Mouse (Mus musculus) kidney, adult 2 months (tissue): ENCODE results near the gene Parp4.

Experiments used
- CTCF ChIP-seq: fragments of 200-500 bp; conservative IDR thresholded peaks from 2 replicates; pipeline ENCODE4 v1.5.1; 2011; ENCODE audit warnings: low read depth, mild to moderate bottlenecking, control low read depth, low read length, moderate library complexity, mixed read lengths; ENCODE audit not compliant: insufficient read depth, insufficient read length
- POLR2A ChIP-seq: fragments of 200-500 bp; IDR thresholded peaks from one replicate; pipeline ENCODE4 v1.6.1; 2011; ENCODE audit warnings: low read depth, low read length, control low read depth

DNA sequence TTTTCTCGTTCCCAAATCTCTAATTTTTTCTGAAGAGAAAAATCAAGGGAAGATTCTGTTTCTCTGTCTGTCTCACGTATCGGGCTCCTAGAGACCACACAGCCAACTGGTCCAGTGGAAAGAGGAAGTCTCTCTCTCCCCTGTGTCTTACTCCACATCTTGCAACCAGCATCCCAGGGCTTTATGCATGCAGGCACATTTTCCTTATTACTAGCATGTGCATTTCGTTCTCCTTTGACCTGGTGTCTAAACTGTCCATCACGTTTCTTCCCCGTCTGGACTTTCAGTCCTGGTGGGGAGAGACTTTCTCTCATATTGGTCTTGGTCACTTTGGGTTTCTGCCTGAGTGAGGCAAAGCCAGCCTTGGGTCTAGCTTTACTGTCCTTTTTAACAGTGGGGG, 22.5 kb upstream of the Parp4 start:
- TF ChIP-seq CTCF (no peak), POLR2A (no peak)
